Mouse (Mus musculus): Measurements from ENCODE around the gene Ankrd24. TPM values are rescaled to one million over a fixed set of nuclear protein-coding genes. Genes with fewer than 3 reads are reported as not detected.

The Ankrd24 gene
- total and polyA plus RNA-seq, 2 experiments from 2014 or later: 9.1 to 48.5 TPM

- no peak for DNase-seq (ENCODE audit: low spot score)
- Histone ChIP-seq H3K4me1 (ENCODE audit: control insufficient read depth, insufficient read depth) (peaks cover 14% of the 10 kb centered on the region), H3K9ac (replicated peaks; ENCODE audit: low read depth, low read length) (peak overlapping the region; percentile 80; the same call in 1 of the 2 replicates), H3K4me3 (ENCODE audit: low read depth, low read length) (peak overlapping the region; percentile 70), H3K36me3 (replicated peaks; ENCODE audit: control insufficient read depth, insufficient read depth, low read length) (no peaks in the 10 kb centered on the region), H3K27me3 (ENCODE audit: control insufficient read depth, insufficient read depth, low read length) (no peaks in the 10 kb centered on the region), H3K9me3 (replicated peaks; ENCODE audit: control insufficient read depth, low read length) (no peaks in the 10 kb centered on the region), H3K4me2 (ENCODE audit: low read depth, low read length) (peak overlapping the region; percentile 81), H3K27ac (ENCODE audit: low read depth) (peak overlapping the region; percentile 91; the same call in 1 of the 2 replicates)
- 73% methylated on average over 8 of the region's 8 CpGs for WGBS
- no peak for ATAC-seq (ENCODE audit: insufficient read depth, low read depth)
- TF ChIP-seq EP300 (IDR thresholded peaks at IDR 0.05; ENCODE audit: low read depth): no peak
- no peak for TF ChIP-seq CTCF (IDR thresholded peaks at IDR 0.05; ENCODE audit: low read depth)
These were observed 13.8 kb downstream of the Ankrd24 start for GRCm38 (mm10) chr10:81641978-81642647.

- peak; percentile 40 for ATAC-seq (ENCODE audit: insufficient read depth, low read depth)
- 18% methylated on average over 24 of the region's 24 CpGs for WGBS
- H3K9me3 ChIP-seq (replicated peaks; ENCODE audit: control insufficient read depth, low read length): no peaks in the 10 kb centered on the region
- no peaks in the 10 kb centered on the region for H3K27me3 ChIP-seq (ENCODE audit: control insufficient read depth, insufficient read depth, low read length)
- peak overlapping the region; percentile 81 for H3K4me2 ChIP-seq (ENCODE audit: low read depth, low read length)
- no peaks in the 10 kb centered on the region for H3K36me3 ChIP-seq (replicated peaks; ENCODE audit: control insufficient read depth, insufficient read depth, low read length)
- peaks cover 14% of the 10 kb centered on the region for H3K4me1 ChIP-seq (ENCODE audit: control insufficient read depth, insufficient read depth)
- peak; percentile 30 for DNase-seq (ENCODE audit: low spot score)
- H3K4me3 ChIP-seq (ENCODE audit: low read depth, low read length): peak overlapping the region; percentile 70
- TF ChIP-seq EP300 (IDR thresholded peaks at IDR 0.05; ENCODE audit: low read depth) (no peak), CTCF (IDR thresholded peaks at IDR 0.05; ENCODE audit: low read depth) (no peak)
- peak overlapping the region; percentile 91 for H3K27ac ChIP-seq (ENCODE audit: low read depth)
- H3K9ac ChIP-seq (replicated peaks; ENCODE audit: low read depth, low read length): peak overlapping the region; percentile 80
These were observed 14.5 kb downstream of the Ankrd24 start for GRCm38 (mm10) chr10:81642648-81643448.

- H3K4me1 ChIP-seq (ENCODE audit: control insufficient read depth, insufficient read depth): peaks cover 14% of the 10 kb centered on the region
- peak overlapping the region; percentile 81 for H3K4me2 ChIP-seq (ENCODE audit: low read depth, low read length)
- no peaks in the 10 kb centered on the region for H3K9me3 ChIP-seq (replicated peaks; ENCODE audit: control insufficient read depth, low read length)
- H3K27me3 ChIP-seq (ENCODE audit: control insufficient read depth, insufficient read depth, low read length): no peaks in the 10 kb centered on the region
- WGBS: 1% methylated on average over 69 of the region's 75 CpGs
- peak overlapping the region; percentile 80 for H3K9ac ChIP-seq (replicated peaks; ENCODE audit: low read depth, low read length)
- TF ChIP-seq EP300 (IDR thresholded peaks at IDR 0.05; ENCODE audit: low read depth) (0 out of 2 replicates have a peak, but pooled peaks have one; percentile 47), CTCF (IDR thresholded peaks at IDR 0.05; ENCODE audit: low read depth) (peak; percentile 17; the same call in 1 of the 2 replicates)
- peak; percentile 85 for ATAC-seq (ENCODE audit: insufficient read depth, low read depth)
- H3K27ac ChIP-seq (ENCODE audit: low read depth): peak overlapping the region; percentile 91
- peak; percentile 86 for DNase-seq (ENCODE audit: low spot score)
- no peaks in the 10 kb centered on the region for H3K36me3 ChIP-seq (replicated peaks; ENCODE audit: control insufficient read depth, insufficient read depth, low read length)
- H3K4me3 ChIP-seq (ENCODE audit: low read depth, low read length): peak overlapping the region; percentile 70
These were observed 15.2 kb downstream of the Ankrd24 start for GRCm38 (mm10) chr10:81643449-81644055.

- H3K4me1 ChIP-seq (ENCODE audit: control insufficient read depth, insufficient read depth): peaks cover 14% of the 10 kb centered on the region
- no peaks in the 10 kb centered on the region for H3K9me3 ChIP-seq (replicated peaks; ENCODE audit: control insufficient read depth, low read length)
- WGBS: 49% methylated on average over 2 of the region's 2 CpGs
- TF ChIP-seq CTCF (IDR thresholded peaks at IDR 0.05; ENCODE audit: low read depth) (no peak), EP300 (IDR thresholded peaks at IDR 0.05; ENCODE audit: low read depth) (no peak)
- ATAC-seq (ENCODE audit: insufficient read depth, low read depth): no peak
- H3K27ac ChIP-seq (ENCODE audit: low read depth): peak overlapping the region; percentile 91
- no peak for DNase-seq (ENCODE audit: low spot score)
- H3K4me3 ChIP-seq (ENCODE audit: low read depth, low read length): peak overlapping the region; percentile 70
- H3K9ac ChIP-seq (replicated peaks; ENCODE audit: low read depth, low read length): peak overlapping the region; percentile 80
- no peaks in the 10 kb centered on the region for H3K36me3 ChIP-seq (replicated peaks; ENCODE audit: control insufficient read depth, insufficient read depth, low read length)
- peak overlapping the region; percentile 81 for H3K4me2 ChIP-seq (ENCODE audit: low read depth, low read length)
- H3K27me3 ChIP-seq (ENCODE audit: control insufficient read depth, insufficient read depth, low read length): no peaks in the 10 kb centered on the region
These were observed 15.8 kb downstream of the Ankrd24 start for GRCm38 (mm10) chr10:81644162-81644561.

GRCm38 (mm10) chr10:81644716-81645115 lies 16.4 kb downstream of the Ankrd24 start:
- no peak for TF ChIP-seq EP300 (IDR thresholded peaks at IDR 0.05; ENCODE audit: low read depth)
- TF ChIP-seq CTCF (IDR thresholded peaks at IDR 0.05; ENCODE audit: low read depth): no peak
- ATAC-seq (ENCODE audit: insufficient read depth, low read depth) (no peak), DNase-seq (ENCODE audit: low spot score) (no peak)
- peaks cover 14% of the 10 kb centered on the region for H3K4me1 ChIP-seq (ENCODE audit: control insufficient read depth, insufficient read depth)
- 90% methylated on average over 18 of the region's 18 CpGs for WGBS
- H3K27me3 ChIP-seq (ENCODE audit: control insufficient read depth, insufficient read depth, low read length): no peaks in the 10 kb centered on the region
- H3K4me2 ChIP-seq (ENCODE audit: low read depth, low read length): no peak overlapping the region
- no peak overlapping the region for H3K9ac ChIP-seq (replicated peaks; ENCODE audit: low read depth, low read length)
- H3K4me3 ChIP-seq (ENCODE audit: low read depth, low read length): no peak overlapping the region
- no peak overlapping the region for H3K27ac ChIP-seq (ENCODE audit: low read depth)
- no peaks in the 10 kb centered on the region for H3K9me3 ChIP-seq (replicated peaks; ENCODE audit: control insufficient read depth, low read length)
- H3K36me3 ChIP-seq (replicated peaks; ENCODE audit: control insufficient read depth, insufficient read depth, low read length): no peaks in the 10 kb centered on the region
